Mouse (Mus musculus): ENCODE measurements at regions not wholly inside any gene's neighbourhood (a gene's known extent, or its start where the extent isn't known, plus 50 kb on each side); places are given as distances from the start of the nearest gene placed in this dataset.

DNA sequence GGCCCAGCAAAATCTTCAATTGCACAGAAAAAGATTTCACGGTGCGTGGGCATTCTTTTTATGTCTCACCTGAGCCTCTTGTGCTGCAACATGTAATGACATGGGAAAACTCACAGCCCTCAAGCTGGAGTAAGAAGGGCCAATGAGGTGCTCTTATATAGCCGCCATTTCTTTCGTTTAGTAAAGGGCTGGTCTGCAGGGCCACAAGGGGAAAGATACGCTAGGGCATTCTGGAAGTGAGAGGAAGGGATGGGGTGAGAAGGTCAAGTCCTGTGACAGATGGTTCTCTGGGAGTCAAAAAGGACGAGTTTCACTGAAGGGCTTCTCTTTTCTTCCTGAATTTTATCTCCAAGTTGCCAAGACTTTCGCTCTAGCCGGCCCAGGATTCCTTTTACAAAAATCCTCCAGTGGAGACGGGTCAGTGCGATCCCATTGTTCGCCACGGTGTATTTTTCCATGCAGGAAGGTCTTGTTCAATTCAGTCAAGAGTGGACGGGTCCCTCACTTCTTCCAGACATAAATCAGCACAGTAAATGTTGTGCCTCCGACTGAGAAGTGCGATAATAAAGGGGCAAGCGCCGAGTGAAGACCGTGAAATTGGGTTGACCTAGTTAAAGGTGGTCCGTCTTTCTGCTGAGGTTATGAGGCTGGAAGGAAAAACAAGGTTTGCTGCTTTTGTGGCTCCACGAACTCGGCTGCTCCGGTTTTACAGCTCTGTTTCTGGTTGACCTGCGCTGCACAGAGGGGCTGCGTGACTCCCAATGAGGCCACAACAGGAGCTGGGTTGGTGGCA lies 92.9 kb downstream of the Cyp26a1 start:
- ATAC-seq (ENCODE audit: low read depth): no peak
- Histone ChIP-seq H3K9me3 (ENCODE audit: control insufficient read depth, low read length) (no peaks in the 10 kb centered on the region), H3K27me3 (ENCODE audit: control insufficient read depth, insufficient read depth, low read depth, low read length) (no peaks in the 10 kb centered on the region), H3K4me1 (replicated peaks; ENCODE audit: control insufficient read depth, insufficient read depth, low read length) (no peaks in the 10 kb centered on the region), H3K27ac (ENCODE audit: low read length) (no peak overlapping the region), H3K4me2 (ENCODE audit: low read depth, low read length) (no peak overlapping the region), H3K4me3 (ENCODE audit: low read length) (no peak overlapping the region), H3K9ac (ENCODE audit: low read length) (no peak overlapping the region), H3K36me3 (ENCODE audit: control insufficient read depth, insufficient read depth, low read length) (no peaks in the 10 kb centered on the region)
- WGBS: 65% methylated on average over 24 of the region's 24 CpGs

DNA sequence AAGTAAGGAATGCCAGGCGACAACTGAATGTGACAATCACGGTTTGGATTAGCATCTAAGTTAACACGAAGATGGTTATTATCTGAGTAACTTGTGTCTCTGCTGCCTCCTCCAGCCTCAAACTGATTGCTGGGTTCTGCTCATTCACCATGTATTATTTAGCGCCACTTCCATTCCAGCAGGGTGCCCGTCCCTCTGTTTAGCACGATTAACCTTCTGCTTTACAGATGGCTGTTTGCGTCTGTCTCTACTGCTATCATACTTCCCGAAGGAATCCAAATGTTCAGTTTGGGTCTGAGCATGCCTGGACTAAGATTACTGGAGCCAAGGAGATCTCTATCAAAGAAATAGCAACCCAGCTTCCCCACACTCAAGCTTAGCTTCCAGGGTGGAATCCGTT lies 95.6 kb downstream of the Cyp26a1 start:
- H3K4me3 ChIP-seq (ENCODE audit: low read length): no peak overlapping the region
- H3K9ac ChIP-seq (ENCODE audit: low read length): no peak overlapping the region
- 0 out of 2 replicates have a peak, but pooled peaks cover 2% of the 10 kb centered on the region for H3K4me1 ChIP-seq (replicated peaks; ENCODE audit: control insufficient read depth, insufficient read depth, low read length)
- H3K27me3 ChIP-seq (ENCODE audit: control insufficient read depth, insufficient read depth, low read depth, low read length): no peaks in the 10 kb centered on the region
- H3K4me2 ChIP-seq (ENCODE audit: low read depth, low read length): no peak overlapping the region
- 88% methylated on average over 9 of the region's 9 CpGs for WGBS
- H3K36me3 ChIP-seq (ENCODE audit: control insufficient read depth, insufficient read depth, low read length): no peaks in the 10 kb centered on the region
- ATAC-seq (ENCODE audit: low read depth): no peak
- no peak overlapping the region for H3K27ac ChIP-seq (ENCODE audit: low read length)
- H3K9me3 ChIP-seq (ENCODE audit: control insufficient read depth, low read length): no peaks in the 10 kb centered on the region

DNA sequence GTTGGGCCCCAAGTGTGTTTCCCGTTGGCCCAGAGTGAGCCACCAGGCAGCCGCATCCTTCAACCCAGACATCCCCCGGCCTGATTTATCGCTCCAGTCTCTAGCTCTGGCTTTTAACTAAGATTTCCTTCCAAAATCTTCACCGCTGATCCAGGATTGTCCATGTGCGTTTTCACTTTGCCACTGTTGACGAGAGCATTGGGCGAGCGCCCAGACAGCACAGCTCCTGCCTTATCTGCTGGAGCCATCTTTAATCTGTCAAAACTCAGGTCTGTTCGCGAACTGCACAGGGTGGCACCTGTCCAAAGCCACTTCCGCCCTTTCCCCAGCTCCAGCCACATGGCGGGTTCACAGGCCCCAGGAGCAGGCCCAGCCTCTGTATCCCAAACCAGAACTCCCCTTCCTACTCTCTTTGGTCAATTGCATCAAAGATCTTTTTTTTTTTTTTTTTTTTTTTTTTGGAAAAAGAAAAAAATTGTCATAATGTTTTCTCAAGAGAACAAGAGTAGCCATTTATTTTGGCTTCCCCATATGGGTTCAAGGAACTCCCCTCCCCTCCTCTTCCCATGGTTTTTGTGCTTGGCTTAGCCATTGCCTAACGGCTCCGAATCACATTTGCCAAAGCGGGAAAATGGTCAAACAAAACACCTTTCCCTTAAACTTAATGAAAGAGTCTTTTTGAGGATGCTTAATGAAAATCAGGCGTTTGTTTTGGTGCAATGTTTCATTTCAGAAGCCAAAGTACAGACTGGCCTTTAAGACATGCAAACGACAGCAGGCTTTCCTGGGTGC lies 98.2 kb downstream of the Cyp26a1 start:
- Histone ChIP-seq H3K4me2 (ENCODE audit: low read depth, low read length) (no peak overlapping the region), H3K9me3 (ENCODE audit: control insufficient read depth, low read length) (no peaks in the 10 kb centered on the region), H3K36me3 (ENCODE audit: control insufficient read depth, insufficient read depth, low read length) (no peaks in the 10 kb centered on the region), H3K4me3 (ENCODE audit: low read length) (no peak overlapping the region), H3K27me3 (ENCODE audit: control insufficient read depth, insufficient read depth, low read depth, low read length) (no peaks in the 10 kb centered on the region), H3K4me1 (replicated peaks; ENCODE audit: control insufficient read depth, insufficient read depth, low read length) (0 out of 2 replicates have a peak, but pooled peaks cover 2% of the 10 kb centered on the region), H3K27ac (ENCODE audit: low read length) (no peak overlapping the region), H3K9ac (ENCODE audit: low read length) (no peak overlapping the region)
- peak; percentile 31; the same call in 1 of the 2 replicates for ATAC-seq (ENCODE audit: low read depth)
- WGBS: 68% methylated on average over 18 of the region's 18 CpGs

DNA sequence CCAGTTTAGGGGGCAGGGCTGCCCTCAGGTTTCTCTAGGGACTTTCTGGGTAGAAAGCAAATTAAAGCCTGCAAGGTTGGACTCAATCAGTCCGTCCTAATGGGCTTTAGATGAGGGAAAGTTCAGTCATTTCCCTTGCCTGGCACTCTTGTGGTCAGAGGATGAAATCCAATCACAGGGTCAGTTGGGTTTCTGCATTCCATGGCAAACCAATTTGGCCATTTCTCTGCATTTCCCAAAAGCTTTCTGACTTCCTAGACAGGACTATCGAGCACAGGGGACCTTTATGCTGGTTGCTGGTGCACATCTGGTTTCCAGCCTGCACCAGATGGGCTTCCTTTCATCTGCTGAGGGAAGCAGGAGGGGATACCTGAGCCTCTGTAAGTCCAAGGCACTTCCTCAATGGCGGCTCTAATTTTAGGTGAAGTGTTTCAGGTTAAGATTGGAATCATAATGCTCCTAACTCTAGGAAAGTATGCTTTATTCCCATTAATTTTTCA lies 102.6 kb downstream of the Cyp26a1 start:
- no peaks in the 10 kb centered on the region for H3K27me3 ChIP-seq (ENCODE audit: control insufficient read depth, insufficient read depth, low read depth, low read length)
- ATAC-seq (ENCODE audit: low read depth): no peak
- H3K36me3 ChIP-seq (ENCODE audit: control insufficient read depth, insufficient read depth, low read length): no peaks in the 10 kb centered on the region
- 0 out of 2 replicates have a peak, but pooled peaks cover 2% of the 10 kb centered on the region for H3K4me1 ChIP-seq (replicated peaks; ENCODE audit: control insufficient read depth, insufficient read depth, low read length)
- WGBS: 75% methylated on average over 3 of the region's 3 CpGs
- H3K9ac ChIP-seq (ENCODE audit: low read length): no peak overlapping the region
- H3K4me2 ChIP-seq (ENCODE audit: low read depth, low read length): no peak overlapping the region
- no peak overlapping the region for H3K27ac ChIP-seq (ENCODE audit: low read length)
- H3K4me3 ChIP-seq (ENCODE audit: low read length): no peak overlapping the region
- H3K9me3 ChIP-seq (ENCODE audit: control insufficient read depth, low read length): no peaks in the 10 kb centered on the region

DNA sequence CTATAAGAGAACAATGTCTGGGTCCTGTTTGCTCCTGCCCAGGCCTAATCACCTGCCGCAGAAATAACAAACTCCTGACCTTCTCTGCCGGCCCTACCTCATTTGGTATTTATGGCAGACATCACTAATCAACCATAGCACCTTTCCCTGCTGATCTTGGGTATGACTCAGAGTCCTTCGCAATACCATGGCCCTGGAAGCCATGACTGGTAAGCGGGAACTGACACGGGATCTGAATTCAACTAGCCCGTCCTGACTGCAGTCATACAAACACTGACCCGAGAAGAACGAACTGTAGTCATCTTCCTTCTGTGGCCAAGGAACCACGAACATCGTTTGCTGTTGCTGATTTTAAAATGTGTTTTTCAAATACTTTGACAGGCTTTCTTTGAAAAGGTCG lies 112.1 kb downstream of the Cyp26a1 start:
- Histone ChIP-seq H3K4me2 (ENCODE audit: low read depth, low read length) (no peak overlapping the region), H3K9me3 (ENCODE audit: control insufficient read depth, low read length) (no peaks in the 10 kb centered on the region), H3K27me3 (ENCODE audit: control insufficient read depth, insufficient read depth, low read depth, low read length) (no peaks in the 10 kb centered on the region), H3K9ac (ENCODE audit: low read length) (no peak overlapping the region), H3K4me3 (ENCODE audit: low read length) (no peak overlapping the region), H3K4me1 (replicated peaks; ENCODE audit: control insufficient read depth, insufficient read depth, low read length) (peaks cover 9% of the 10 kb centered on the region), H3K36me3 (ENCODE audit: control insufficient read depth, insufficient read depth, low read length) (no peaks in the 10 kb centered on the region), H3K27ac (ENCODE audit: low read length) (no peak overlapping the region)
- WGBS: 74% methylated on average over 11 of the region's 11 CpGs
- no peak for ATAC-seq (ENCODE audit: low read depth)

DNA sequence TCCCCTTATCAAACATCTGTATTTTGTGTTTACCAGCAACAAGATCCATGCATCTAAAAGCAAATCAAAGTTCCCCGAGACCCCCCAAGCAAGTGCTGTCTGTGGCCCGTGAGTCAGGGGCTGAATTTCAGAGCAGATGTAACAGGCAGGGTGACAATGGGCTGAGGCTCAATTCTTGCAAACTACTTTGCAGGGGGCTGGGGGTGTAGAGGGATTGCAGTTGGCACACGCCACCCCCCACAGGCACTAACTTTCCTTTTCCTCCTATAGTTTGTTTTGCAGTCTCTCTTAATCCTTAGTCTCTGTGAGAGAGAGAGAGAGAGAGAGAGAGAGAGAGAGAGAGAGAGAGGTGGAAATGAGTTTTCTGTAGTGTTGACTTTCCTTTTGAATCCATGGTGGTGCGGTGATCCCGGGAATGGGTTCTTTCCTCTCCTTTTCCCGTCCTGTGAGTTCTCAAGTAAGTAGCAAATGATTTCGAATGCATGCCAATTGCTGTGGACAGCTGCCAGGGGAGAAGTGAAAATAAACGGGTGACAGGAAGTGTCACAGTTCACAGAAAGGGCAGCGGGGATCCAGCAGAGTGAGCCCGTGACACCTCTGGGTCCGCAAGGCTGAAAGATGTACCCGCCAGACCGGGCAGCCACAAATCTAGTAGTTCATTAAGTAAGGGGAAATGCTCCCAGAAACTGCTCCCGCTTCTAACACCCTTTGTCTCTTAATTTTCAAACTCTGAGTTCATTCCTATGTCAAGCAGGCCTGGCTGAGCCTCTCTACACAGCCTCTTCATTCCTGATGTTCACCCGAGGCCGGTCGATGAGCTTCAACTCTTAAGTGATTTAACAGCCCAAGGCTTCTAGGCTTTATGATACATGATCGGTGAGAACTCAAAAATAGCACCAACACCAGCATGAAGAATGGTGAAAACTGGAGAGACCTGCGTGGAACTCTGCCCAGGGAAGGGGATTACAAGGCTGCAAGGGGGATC lies 116.8 kb downstream of the Cyp26a1 start:
- Histone ChIP-seq H3K27ac (ENCODE audit: low read length) (no peak overlapping the region), H3K4me1 (replicated peaks; ENCODE audit: control insufficient read depth, insufficient read depth, low read length) (peaks cover 11% of the 10 kb centered on the region), H3K9me3 (ENCODE audit: control insufficient read depth, low read length) (no peaks in the 10 kb centered on the region), H3K27me3 (ENCODE audit: control insufficient read depth, insufficient read depth, low read depth, low read length) (no peaks in the 10 kb centered on the region), H3K36me3 (ENCODE audit: control insufficient read depth, insufficient read depth, low read length) (no peaks in the 10 kb centered on the region), H3K4me2 (ENCODE audit: low read depth, low read length) (peak overlapping the region; percentile 51), H3K9ac (ENCODE audit: low read length) (peak overlapping the region; percentile 44), H3K4me3 (ENCODE audit: low read length) (peak overlapping the region; percentile 30)
- 9% methylated on average over 19 of the region's 19 CpGs for WGBS
- ATAC-seq (ENCODE audit: low read depth): peak; percentile 41; the same call in 1 of the 2 replicates

DNA sequence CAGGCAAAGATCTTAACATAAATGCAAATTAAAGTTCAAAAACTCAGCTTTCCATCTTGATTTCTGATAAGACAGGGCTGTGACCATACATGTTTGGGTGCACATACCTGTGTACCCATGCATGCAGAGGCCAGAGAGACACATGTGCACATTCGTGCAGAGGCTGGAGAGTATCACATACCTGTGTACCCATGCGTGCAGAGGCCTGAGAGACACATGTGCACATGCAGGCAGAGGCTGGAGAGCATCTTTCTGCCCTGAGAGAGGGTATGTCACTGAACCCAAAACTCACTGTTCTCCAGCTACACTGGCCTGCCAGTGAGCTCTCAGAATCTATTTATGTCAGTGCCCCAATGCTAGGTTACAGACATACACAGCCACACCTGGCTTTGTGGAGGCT lies 118.0 kb downstream of the Cyp26a1 start:
- Histone ChIP-seq H3K27me3 (ENCODE audit: control insufficient read depth, insufficient read depth, low read depth, low read length) (no peaks in the 10 kb centered on the region), H3K27ac (ENCODE audit: low read length) (no peak overlapping the region), H3K4me2 (ENCODE audit: low read depth, low read length) (no peak overlapping the region), H3K4me3 (ENCODE audit: low read length) (no peak overlapping the region), H3K9ac (ENCODE audit: low read length) (no peak overlapping the region), H3K4me1 (replicated peaks; ENCODE audit: control insufficient read depth, insufficient read depth, low read length) (peaks cover 11% of the 10 kb centered on the region), H3K36me3 (ENCODE audit: control insufficient read depth, insufficient read depth, low read length) (no peaks in the 10 kb centered on the region), H3K9me3 (ENCODE audit: control insufficient read depth, low read length) (no peaks in the 10 kb centered on the region)
- no peak for ATAC-seq (ENCODE audit: low read depth)
- WGBS: 93% methylated on average over 2 of the region's 2 CpGs

DNA sequence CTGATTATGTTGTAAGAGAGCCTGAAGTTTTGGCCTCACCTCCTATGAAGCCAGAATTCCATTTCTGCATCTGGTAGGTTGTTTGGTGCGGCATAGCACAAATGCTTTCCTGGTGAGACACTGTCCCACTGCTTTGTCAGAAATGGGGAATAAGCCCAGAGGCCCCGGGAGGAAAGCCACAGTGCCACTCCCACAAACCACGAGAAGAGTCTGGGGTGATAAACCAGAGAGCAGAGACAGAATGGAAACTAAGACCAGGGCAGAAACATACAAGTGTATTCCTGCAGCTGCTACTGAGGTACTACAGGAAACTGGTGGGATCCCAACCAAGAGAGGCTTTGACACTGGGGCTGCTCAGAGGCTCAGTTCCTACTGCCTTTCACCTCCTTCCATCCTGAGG lies 123.6 kb downstream of the Cyp26a1 start:
- Histone ChIP-seq H3K36me3 (ENCODE audit: control insufficient read depth, insufficient read depth, low read length) (no peaks in the 10 kb centered on the region), H3K27ac (ENCODE audit: low read length) (no peak overlapping the region), H3K27me3 (ENCODE audit: control insufficient read depth, insufficient read depth, low read depth, low read length) (no peaks in the 10 kb centered on the region), H3K9ac (ENCODE audit: low read length) (no peak overlapping the region), H3K4me1 (replicated peaks; ENCODE audit: control insufficient read depth, insufficient read depth, low read length) (no peaks in the 10 kb centered on the region), H3K4me2 (ENCODE audit: low read depth, low read length) (no peak overlapping the region), H3K4me3 (ENCODE audit: low read length) (no peak overlapping the region), H3K9me3 (ENCODE audit: control insufficient read depth, low read length) (no peaks in the 10 kb centered on the region)
- ATAC-seq (ENCODE audit: low read depth): no peak
- WGBS: 55% methylated on average over 3 of the region's 3 CpGs

Measured in lung, embryonic 16.5 days (tissue).